9 mouse cellular contexts compared by ENCODE assay signal in genomic region chr13:47013740-47014139, GRCm38 (mm10). TPM values are rescaled to one million over a fixed set of nuclear protein-coding genes. Genes with fewer than 3 reads are reported as not detected.
A peak's percentile ranks its signal among the peaks of the same experiment; 100 is the strongest.
DNase-seq lines count a peak whose midpoint lies in the region; ATAC-seq lines count a peak whose summit lies in the region.
"Had no signal": no experiment of that assay in that cellular context is flagged by ENCODE, and none has a peak within 500 bp of the region (broad histone marks: within the 10 kb centered on the region; RNA-seq: fewer than 3 reads in every experiment).

No protein-coding gene starts in this region.

- peak overlapping the region; percentile 90 for H3K4me2 ChIP-seq in liver, embryonic 12.5 days
- H3K4me2 ChIP-seq in stomach, embryonic 16.5 days (ENCODE audit: low read depth, low read length) = peak overlapping the region; percentile 100

- no peak overlapping the region for H3K9ac ChIP-seq in liver, embryonic 12.5 days
- H3K9ac ChIP-seq in stomach, embryonic 16.5 days (ENCODE audit: low read length) = no peak overlapping the region

- 54% methylated on average over 10 of the region's 10 CpGs for WGBS in liver, embryonic 12.5 days (ENCODE audit: insufficient replicate concordance)
- 59% methylated on average over 10 of the region's 10 CpGs for WGBS in stomach, embryonic 16.5 days

- no peak for ATAC-seq in megakaryocyte, adult 5-6 weeks (ENCODE audit: poor library complexity, severe bottlenecking)
- ATAC-seq in liver, embryonic 12.5 days = no peak
- no peak for ATAC-seq in stomach, embryonic 16.5 days (ENCODE audit: insufficient read depth, low FRiP score)

- H3K4me3 ChIP-seq in megakaryocyte, embryonic 14.5 days (replicated peaks) = peak overlapping the region; percentile 93
- peak overlapping the region; percentile 55; the same call in 1 of the 2 replicates for H3K4me3 ChIP-seq in liver, embryonic 12.5 days
- H3K4me3 ChIP-seq in stomach, embryonic 16.5 days (replicated peaks; ENCODE audit: low read length) = peak overlapping the region; percentile 62

- H3K9me3 ChIP-seq in megakaryocyte, embryonic 14.5 days = peaks cover 27% of the 10 kb centered on the region
- no peaks in the 10 kb centered on the region for H3K9me3 ChIP-seq in liver, embryonic 12.5 days (replicated peaks)
- peaks cover 11% of the 10 kb centered on the region; the same call in 1 of the 2 replicates for H3K9me3 ChIP-seq in stomach, embryonic 16.5 days (replicated peaks; ENCODE audit: control insufficient read depth, low read length)

- no peaks in the 10 kb centered on the region for H3K36me3 ChIP-seq in megakaryocyte, embryonic 14.5 days (replicated peaks; ENCODE audit: low read length)
- H3K36me3 ChIP-seq in liver, embryonic 12.5 days = no peaks in the 10 kb centered on the region
- no peaks in the 10 kb centered on the region for H3K36me3 ChIP-seq in stomach, embryonic 16.5 days (ENCODE audit: control insufficient read depth, insufficient read depth, low read length)

- H3K27me3 ChIP-seq in megakaryocyte, embryonic 14.5 days (replicated peaks) = peaks cover 14% of the 10 kb centered on the region
- H3K27me3 ChIP-seq in liver, embryonic 12.5 days (replicated peaks) = peaks cover 31% of the 10 kb centered on the region
- 0 out of 2 replicates have a peak, but pooled peaks cover 3% of the 10 kb centered on the region for H3K27me3 ChIP-seq in stomach, embryonic 16.5 days (ENCODE audit: control insufficient read depth, insufficient read depth, low read length)

- peaks cover 26% of the 10 kb centered on the region for H3K4me1 ChIP-seq in megakaryocyte, embryonic 14.5 days
- peaks cover 14% of the 10 kb centered on the region for H3K4me1 ChIP-seq in liver, embryonic 12.5 days
- H3K4me1 ChIP-seq in stomach, embryonic 16.5 days (ENCODE audit: control insufficient read depth, insufficient read depth, low read length) = 0 out of 2 replicates have a peak, but pooled peaks cover 6% of the 10 kb centered on the region

- peak; percentile 40 for DNase-seq in cerebellum, adult 9-11 months
- DNase-seq in cerebellum, adult 9-10 months = no peak
- DNase-seq in layer of hippocampus, adult 18-20 months (ENCODE audit: low spot score in 2 of 2) = no peak
- no peak for DNase-seq in kidney, postnatal 25 days
- DNase-seq: thymus, postnatal 25 days had no signal

- H3K27ac ChIP-seq in liver, embryonic 12.5 days = no peak overlapping the region
- H3K27ac ChIP-seq in stomach, embryonic 16.5 days (ENCODE audit: low read length) = no peak overlapping the region

RNA-seq across cellular contexts. Expression of gene Nhlrc1, which starts 0.9 kb away (rescaled TPM):
- 0.87 TPM in 1 of 2 replicates, not detected in the other for polyA plus RNA-seq in megakaryocyte, embryonic 14.5 days (2012; ENCODE audit: insufficient read depth, low replicate concordance)
- 0.07 and 0.14 TPM in 2 replicates for total RNA-seq in megakaryocyte, adult 5-6 weeks (2015)
- 0.28 and 0.70 TPM in 2 replicates for total RNA-seq in megakaryocyte, adult 5-6 weeks (2017)
- 0.90 and 1.0 TPM in 2 replicates for polyA plus RNA-seq in liver, embryonic 12.5 days (2016; fragmentation: Nextera tagmentation; extraction: Ambion mirVana)
- polyA plus RNA-seq in stomach, embryonic 16.5 days (2015; fragmentation: Nextera tagmentation; extraction: Ambion mirVana) = 2.9 and 4.0 TPM in 2 replicates
- 10 to 100 TPM; 20.0 to 20.2 TPM for total RNA-seq in layer of hippocampus, adult 18-20 months (2021)

RNA-seq across cellular contexts. Expression of gene Kdm1b, which starts 29.6 kb away (rescaled TPM):
- polyA plus RNA-seq in megakaryocyte, embryonic 14.5 days (2012; ENCODE audit: insufficient read depth, low replicate concordance) = 0.45 and 1.2 TPM in 2 replicates
- 9.7 and 10.0 TPM in 2 replicates for total RNA-seq in megakaryocyte, adult 5-6 weeks (2015)
- 9.6 and 11.3 TPM in 2 replicates for total RNA-seq in megakaryocyte, adult 5-6 weeks (2017)
- polyA plus RNA-seq in liver, embryonic 12.5 days (2016; fragmentation: Nextera tagmentation; extraction: Ambion mirVana) = 4.1 and 4.8 TPM in 2 replicates
- 16.4 and 17.1 TPM in 2 replicates for polyA plus RNA-seq in stomach, embryonic 16.5 days (2015; fragmentation: Nextera tagmentation; extraction: Ambion mirVana)
- 10 to 100 TPM in 1 of 2 experiments, 1 to 10 TPM in 1; 8.0 to 11.7 TPM for total RNA-seq in layer of hippocampus, adult 18-20 months (2021)

RNA-seq across cellular contexts. Expression of gene Tpmt, which starts 30.8 kb away (rescaled TPM):
- not detected in 2 replicates for polyA plus RNA-seq in megakaryocyte, embryonic 14.5 days (2012; ENCODE audit: insufficient read depth, low replicate concordance)
- 7.0 and 9.8 TPM in 2 replicates for total RNA-seq in megakaryocyte, adult 5-6 weeks (2015)
- 8.6 TPM in 2 replicates for total RNA-seq in megakaryocyte, adult 5-6 weeks (2017)
- 10.0 and 10.1 TPM in 2 replicates for polyA plus RNA-seq in liver, embryonic 12.5 days (2016; fragmentation: Nextera tagmentation; extraction: Ambion mirVana)
- 18.9 and 19.8 TPM in 2 replicates for polyA plus RNA-seq in stomach, embryonic 16.5 days (2015; fragmentation: Nextera tagmentation; extraction: Ambion mirVana)
- total RNA-seq in layer of hippocampus, adult 18-20 months (2021) = 10 to 100 TPM; 11.7 to 12.3 TPM

Comparison
In these comparisons a context has a peak if more than half of its experiments do, and no peak if none do; other contexts are left out.
1. RNA of gene Tpmt, which starts 30.8 kb away (polyA plus RNA-seq): 18.9 to 19.8 TPM in stomach, embryonic 16.5 days and 10.0 to 10.1 TPM in liver, embryonic 12.5 days; not detected in megakaryocyte, embryonic 14.5 days; every median in the first group is over 10 times any median in the second.
2. Peak in every context shown above with its lines, with median percentiles within 50 percentile points of each other: H3K4me3 ChIP-seq.